ENCODE assay signal across 12 mouse cellular contexts in the genomic region with DNA sequence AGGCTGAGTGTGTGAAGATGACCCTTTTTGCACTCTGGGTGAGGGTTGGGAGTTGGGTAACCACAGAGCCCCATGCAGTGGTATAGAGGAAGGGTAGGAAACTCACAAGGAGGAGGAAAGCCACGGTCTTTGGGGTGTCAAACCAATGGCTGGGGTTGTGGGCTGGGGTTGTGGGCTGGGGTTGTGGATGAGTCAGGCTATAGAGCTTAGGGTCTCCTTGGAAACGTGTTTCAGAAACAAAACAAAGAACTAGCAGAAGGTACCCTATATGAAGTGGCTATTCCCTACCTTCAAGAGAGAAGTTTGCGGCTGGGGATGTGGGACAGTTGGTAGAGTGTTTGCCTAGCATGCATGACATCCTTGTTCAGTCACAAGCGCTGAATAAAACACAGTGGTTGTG. TPM values are rescaled to one million over a fixed set of nuclear protein-coding genes. Genes with fewer than 3 reads are reported as not detected.
A peak's percentile ranks its signal among the peaks of the same experiment; 100 is the strongest.
DNase-seq lines count a peak whose midpoint lies in the region; ATAC-seq and TF ChIP-seq lines count a peak whose summit lies in the region.
"Had no signal": no experiment of that assay in that cellular context is flagged by ENCODE, and none has a peak within 500 bp of the region (broad histone marks: within the 10 kb centered on the region; RNA-seq: fewer than 3 reads in every experiment).

No protein-coding gene starts in this region.

- H3K4me3 ChIP-seq in gastrocnemius, adult 2 months: no peak overlapping the region
- no peak overlapping the region for H3K4me3 ChIP-seq in liver, embryonic 12.5 days
- H3K4me3 ChIP-seq in embryonic facial prominence, embryonic 10.5 days: no peak overlapping the region
- H3K4me3 ChIP-seq: hindbrain, embryonic 15.5 days had no signal

- H3K9me3 ChIP-seq in liver, embryonic 12.5 days (replicated peaks): no peaks in the 10 kb centered on the region
- no peaks in the 10 kb centered on the region for H3K9me3 ChIP-seq in embryonic facial prominence, embryonic 10.5 days
- H3K9me3 ChIP-seq: hindbrain, embryonic 15.5 days had no signal

- ATAC-seq in liver, embryonic 12.5 days: no peak
- ATAC-seq in megakaryocyte progenitor cell, adult 5-6 weeks (replicated peaks; ENCODE audit: poor library complexity): peak; percentile 13
- ATAC-seq in inflammation-experienced regulatory T-cells, adult 6 months: no peak
- ATAC-seq: activated CD4-positive, CD25-positive, alpha-beta regulatory T cell, adult 4 months; forebrain, embryonic 16.5 days had no signal

- no peak for TF ChIP-seq CTCF in gastrocnemius, adult 2 months (IDR thresholded peaks at IDR 0.05)

- intact Hi-C loops in gastrocnemius, adult 2 months (cut with DNase I): loop anchor here (5.0 to 10.0 kb wide), 2 partner anchors 127 to 455 kb away; a partner anchor contains a TSS

- DNase-seq in gastrocnemius, adult 2 months: no peak
- no peak for DNase-seq in gastrocnemius, postnatal 4 days (ENCODE audit: low spot score in 2 of 2)
- DNase-seq in liver: no peak
- DNase-seq in embryonic facial prominence, embryonic 10.5 days (ENCODE audit: low spot score): no peak
- DNase-seq in adrenal gland, adult 18-20 months (ENCODE audit: low spot score in 2 of 2): no peak
- DNase-seq: cerebellum, adult 18-20 months had no signal

- H3K36me3 ChIP-seq in liver, embryonic 12.5 days: peaks cover 42% of the 10 kb centered on the region
- H3K36me3 ChIP-seq in embryonic facial prominence, embryonic 10.5 days (replicated peaks): no peaks in the 10 kb centered on the region
- H3K36me3 ChIP-seq: hindbrain, embryonic 15.5 days had no signal

- H3K27me3 ChIP-seq in liver, embryonic 12.5 days (replicated peaks): no peaks in the 10 kb centered on the region
- H3K27me3 ChIP-seq in embryonic facial prominence, embryonic 10.5 days (replicated peaks; ENCODE audit: low read depth, poor library complexity, severe bottlenecking): no peaks in the 10 kb centered on the region
- H3K27me3 ChIP-seq: hindbrain, embryonic 15.5 days had no signal

- peak overlapping the region; percentile 95; the same call in 1 of the 2 replicates for H3K4me2 ChIP-seq in liver, embryonic 12.5 days
- H3K4me2 ChIP-seq: hindbrain, embryonic 15.5 days had no signal

- H3K9ac ChIP-seq in liver, embryonic 12.5 days: 0 out of 2 replicates have a peak overlapping the region, but pooled peaks have one; percentile 93
- H3K9ac ChIP-seq: hindbrain, embryonic 15.5 days had no signal

- WGBS in liver, embryonic 12.5 days (ENCODE audit: insufficient replicate concordance): 71% methylated on average over 4 of the region's 4 CpGs
- WGBS in embryonic facial prominence, embryonic 10.5 days: 89% methylated on average over 4 of the region's 4 CpGs

- H3K4me1 ChIP-seq in liver, embryonic 12.5 days: peaks cover 94% of the 10 kb centered on the region
- peaks cover 43% of the 10 kb centered on the region for H3K4me1 ChIP-seq in embryonic facial prominence, embryonic 10.5 days

- H3K27ac ChIP-seq in gastrocnemius, adult 2 months: peak overlapping the region; percentile 93
- peak overlapping the region; percentile 100 for H3K27ac ChIP-seq in liver, embryonic 12.5 days
- peak overlapping the region; percentile 86; the same call in 1 of the 2 replicates for H3K27ac ChIP-seq in embryonic facial prominence, embryonic 10.5 days (replicated peaks)

RNA-seq across cellular contexts. Expression of a gene that starts 5.2 kb away (rescaled TPM):
- total RNA-seq in gastrocnemius, adult 2 months (2021): under 1 TPM; 0.23 to 0.39 TPM
- total RNA-seq in gastrocnemius, postnatal 4 days (2021): under 1 TPM; 0.88 to 0.96 TPM
- 105 and 106 TPM in 2 replicates for polyA plus RNA-seq in liver, embryonic 12.5 days (2016; fragmentation: Nextera tagmentation; extraction: Ambion mirVana)
- 4.4 and 4.6 TPM in 2 replicates for polyA plus RNA-seq in embryonic facial prominence, embryonic 10.5 days (2016; fragmentation: Nextera tagmentation; extraction: Ambion mirVana)
- total RNA-seq in megakaryocyte progenitor cell, adult 5-6 weeks (2015): 127 and 144 TPM in 2 replicates
- 98.1 and 105 TPM in 2 replicates for total RNA-seq in megakaryocyte progenitor cell, adult 5-6 weeks (2017)
- 100 to 1,000 TPM; 280 to 663 (median 591) TPM for polyA plus RNA-seq in inflammation-experienced regulatory T-cells, adult 6 months (2017; shearing (Covaris generic))
- 1 to 10 TPM in 1 of 2 experiments, under 1 TPM in 1; 0.50 to 1.2 TPM for total RNA-seq in adrenal gland, adult 18-20 months (2021)

RNA-seq across cellular contexts. Expression of a gene that starts 40.9 kb away (rescaled TPM):
- total RNA-seq in gastrocnemius, adult 2 months (2021): not detected
- under 1 TPM in 1 of 2 experiments, not detected in 1; 0.22 TPM for total RNA-seq in gastrocnemius, postnatal 4 days (2021)
- 1.3 TPM in 2 replicates for polyA plus RNA-seq in liver, embryonic 12.5 days (2016; fragmentation: Nextera tagmentation; extraction: Ambion mirVana)
- polyA plus RNA-seq in embryonic facial prominence, embryonic 10.5 days (2016; fragmentation: Nextera tagmentation; extraction: Ambion mirVana): 0.25 and 0.52 TPM in 2 replicates
- 0.67 and 1.0 TPM in 2 replicates for total RNA-seq in megakaryocyte progenitor cell, adult 5-6 weeks (2015)
- total RNA-seq in megakaryocyte progenitor cell, adult 5-6 weeks (2017): 0.68 TPM in 1 of 2 replicates, not detected in the other
- 1 to 10 TPM in 2 of 3 experiments, not detected in 1; 1.9 to 5.4 TPM for polyA plus RNA-seq in inflammation-experienced regulatory T-cells, adult 6 months (2017; shearing (Covaris generic))
- total RNA-seq in adrenal gland, adult 18-20 months (2021): under 1 TPM; 0.26 to 0.40 TPM

RNA-seq across cellular contexts. Expression of a gene that starts 42.5 kb away (rescaled TPM):
- 100 to 1,000 TPM; 100 to 129 TPM for total RNA-seq in gastrocnemius, adult 2 months (2021)
- total RNA-seq in gastrocnemius, postnatal 4 days (2021): 100 to 1,000 TPM; 347 to 375 TPM
- 154 TPM in 2 replicates for polyA plus RNA-seq in liver, embryonic 12.5 days (2016; fragmentation: Nextera tagmentation; extraction: Ambion mirVana)
- 251 and 255 TPM in 2 replicates for polyA plus RNA-seq in embryonic facial prominence, embryonic 10.5 days (2016; fragmentation: Nextera tagmentation; extraction: Ambion mirVana)
- total RNA-seq in megakaryocyte progenitor cell, adult 5-6 weeks (2015): 118 and 140 TPM in 2 replicates
- total RNA-seq in megakaryocyte progenitor cell, adult 5-6 weeks (2017): 121 and 181 TPM in 2 replicates
- polyA plus RNA-seq in inflammation-experienced regulatory T-cells, adult 6 months (2017; shearing (Covaris generic)): 100 to 1,000 TPM; 237 to 292 (median 262) TPM
- 100 to 1,000 TPM; 609 to 688 TPM for total RNA-seq in adrenal gland, adult 18-20 months (2021)

RNA-seq across cellular contexts. Expression of a gene that starts 59.1 kb away (rescaled TPM):
- 1 to 10 TPM; 6.6 to 8.2 TPM for total RNA-seq in gastrocnemius, adult 2 months (2021)
- total RNA-seq in gastrocnemius, postnatal 4 days (2021): 10 to 100 TPM; 24.5 to 26.8 TPM
- polyA plus RNA-seq in liver, embryonic 12.5 days (2016; fragmentation: Nextera tagmentation; extraction: Ambion mirVana): 50.2 and 50.5 TPM in 2 replicates
- 130 and 132 TPM in 2 replicates for polyA plus RNA-seq in embryonic facial prominence, embryonic 10.5 days (2016; fragmentation: Nextera tagmentation; extraction: Ambion mirVana)
- 18.7 and 23.5 TPM in 2 replicates for total RNA-seq in megakaryocyte progenitor cell, adult 5-6 weeks (2015)
- 26.8 and 33.7 TPM in 2 replicates for total RNA-seq in megakaryocyte progenitor cell, adult 5-6 weeks (2017)
- 10 to 100 TPM; 35.5 to 40.4 (median 37.4) TPM for polyA plus RNA-seq in inflammation-experienced regulatory T-cells, adult 6 months (2017; shearing (Covaris generic))
- 10 to 100 TPM; 24.0 to 26.3 TPM for total RNA-seq in adrenal gland, adult 18-20 months (2021)

Comparison
In these comparisons a context has a peak if more than half of its experiments do, and no peak if none do; other contexts are left out.
1. RNA of a gene that starts 5.2 kb away (total RNA-seq): 98.1 to 144 TPM in megakaryocyte progenitor cell, adult 5-6 weeks; 0.50 to 1.2 TPM in adrenal gland, adult 18-20 months, 0.88 to 0.96 TPM in gastrocnemius, postnatal 4 days and 0.23 to 0.39 TPM in gastrocnemius, adult 2 months; every median in the first group is over 10 times any median in the second.
2. Peak in every context shown above with its lines, with median percentiles within 50 percentile points of each other: H3K27ac ChIP-seq.